Mouse (Mus musculus): ENCODE data around the gene Pkmyt1. TPM values are rescaled to one million over a fixed set of nuclear protein-coding genes. Genes with fewer than 3 reads are reported as not detected.

Gene Pkmyt1
- 39.6 and 40.3 TPM in 2 replicates for polyA plus RNA-seq (2014; fragmentation: Nextera tagmentation; extraction: Ambion mirVana)

DNA sequence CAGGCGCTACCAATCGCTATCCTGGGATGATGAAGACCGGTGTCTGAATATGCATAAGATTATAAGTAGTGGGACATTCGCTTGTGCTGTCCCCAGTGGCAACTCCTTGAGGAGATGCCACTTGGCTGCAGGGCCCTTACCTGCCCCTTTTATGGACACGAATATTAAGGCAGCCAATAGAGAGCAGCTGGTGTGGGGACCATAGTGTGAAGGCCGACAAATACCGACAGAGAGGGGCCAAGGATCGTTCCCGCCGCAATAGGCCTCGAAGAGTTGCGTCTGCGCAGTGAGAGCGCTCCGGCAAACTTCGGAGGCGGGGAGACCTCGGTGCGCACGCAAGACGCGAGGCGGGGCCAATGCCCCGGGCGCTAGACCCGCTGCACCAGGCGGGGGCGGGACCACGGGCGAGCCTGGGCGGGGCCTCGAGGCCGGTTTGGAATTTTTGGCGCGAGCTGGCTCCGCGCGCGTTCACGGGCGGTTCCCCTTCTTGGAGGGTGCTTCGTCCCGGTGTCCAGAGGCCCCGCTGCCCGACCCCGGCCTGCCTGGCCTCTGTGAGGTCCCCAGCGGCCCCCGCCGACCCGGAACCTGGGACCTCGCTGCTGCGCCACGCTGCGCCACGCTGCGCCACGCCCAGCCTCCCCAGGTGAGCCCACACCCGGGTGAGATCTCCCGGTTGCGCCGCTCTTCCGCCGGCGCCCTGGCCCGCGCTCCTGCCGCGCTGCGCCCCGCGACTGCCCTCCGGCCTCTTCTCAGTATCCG is at the start of gene Pkmyt1:
Pkmyt1 (plus strand) TSS at position 338 of the 759 bp plus-strand sequence.
- DNase-seq (ENCODE audit: low spot score) (peak; percentile 97), ATAC-seq (ENCODE audit: low read depth) (peak; percentile 93)
- Histone ChIP-seq H3K9me3 (ENCODE audit: control insufficient read depth, low read length) (no peaks in the 10 kb centered on the region), H3K27me3 (replicated peaks; ENCODE audit: control insufficient read depth, insufficient read depth, low read length) (no peaks in the 10 kb centered on the region), H3K4me1 (ENCODE audit: control insufficient read depth, insufficient read depth, low read length) (0 out of 2 replicates have a peak, but pooled peaks cover 9% of the 10 kb centered on the region), H3K9ac (ENCODE audit: low read depth, low read length) (peak within 1 kb of the TSS; percentile 84), H3K4me2 (ENCODE audit: low read depth, low read length) (peak within 1 kb of the TSS; percentile 78), H3K36me3 (ENCODE audit: control insufficient read depth, insufficient read depth, low read length) (no peaks in the 10 kb centered on the region), H3K27ac (replicated peaks; ENCODE audit: low read depth, low read length) (peak within 1 kb of the TSS; percentile 80), H3K4me3 (ENCODE audit: low read depth, low read length) (peak within 1 kb of the TSS; percentile 90)
- 2% methylated on average over 48 of the region's 73 CpGs for WGBS

DNA sequence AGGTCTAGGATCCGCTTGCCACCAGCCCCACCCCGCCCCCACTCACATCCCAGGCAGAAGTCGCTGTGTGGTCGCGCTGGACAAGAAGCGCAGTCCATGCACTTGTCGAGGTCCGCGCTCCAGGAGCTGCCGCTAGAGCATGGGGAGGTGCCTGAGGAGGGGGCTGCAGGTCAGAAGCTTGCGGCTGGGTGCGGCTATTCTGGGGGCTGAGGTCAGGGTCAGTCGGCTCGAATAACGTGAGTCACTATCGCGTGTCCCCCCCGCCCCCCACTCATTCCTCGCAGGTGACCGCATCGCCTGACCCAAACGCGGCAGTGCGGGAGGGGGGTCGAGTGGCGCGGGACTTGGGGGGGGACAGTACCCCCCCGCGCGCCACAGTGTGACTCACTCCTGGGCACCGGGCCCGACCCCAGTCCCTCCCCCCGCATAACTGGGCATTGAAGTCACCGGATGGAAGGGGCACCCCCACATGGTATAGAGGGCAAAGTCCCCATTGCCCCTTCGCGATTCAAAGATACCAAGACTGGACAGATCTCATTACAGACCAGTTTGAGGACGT is 49.6 kb upstream of the Pkmyt1 start:
- no peaks in the 10 kb centered on the region for H3K36me3 ChIP-seq (ENCODE audit: control insufficient read depth, insufficient read depth, low read length)
- H3K4me1 ChIP-seq (ENCODE audit: control insufficient read depth, insufficient read depth, low read length): peaks cover 30% of the 10 kb centered on the region
- WGBS: 0% methylated on average over 14 of the region's 37 CpGs
- DNase-seq (ENCODE audit: low spot score): no peak
- no peaks in the 10 kb centered on the region for H3K9me3 ChIP-seq (ENCODE audit: control insufficient read depth, low read length)
- H3K4me3 ChIP-seq (ENCODE audit: low read depth, low read length): peak overlapping the region; percentile 56
- H3K27ac ChIP-seq (replicated peaks; ENCODE audit: low read depth, low read length): no peak overlapping the region
- peaks cover 47% of the 10 kb centered on the region for H3K27me3 ChIP-seq (replicated peaks; ENCODE audit: control insufficient read depth, insufficient read depth, low read length)
- H3K9ac ChIP-seq (ENCODE audit: low read depth, low read length): peak overlapping the region; percentile 62
- ATAC-seq (ENCODE audit: low read depth): no peak
- H3K4me2 ChIP-seq (ENCODE audit: low read depth, low read length): peak overlapping the region; percentile 97

DNA sequence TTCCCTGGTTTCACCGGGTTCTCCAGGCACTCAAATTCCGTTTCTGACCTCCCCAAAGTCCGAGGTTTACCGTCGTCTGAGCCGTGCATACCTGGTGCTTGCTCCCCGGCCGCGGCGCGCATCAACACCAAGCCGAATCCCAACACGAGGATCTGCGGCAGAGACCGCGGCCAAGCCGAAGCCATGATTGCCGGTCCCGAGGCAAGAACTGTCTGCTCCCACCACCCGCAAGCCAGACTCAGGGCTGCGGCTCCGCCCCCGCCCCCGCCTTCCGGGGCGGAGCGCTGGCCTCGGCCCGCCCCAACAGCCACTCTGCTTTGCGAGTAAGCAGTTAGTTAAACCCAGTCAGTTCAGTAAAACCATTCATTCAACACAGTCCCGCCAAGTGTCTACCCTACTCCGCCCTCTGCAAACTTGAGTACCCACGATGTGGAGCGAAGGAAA is 48.9 kb upstream of the Pkmyt1 start, which contains the start of gene Tnfrsf12a:
Tnfrsf12a (minus strand) TSS at position 233 of the 444 bp plus-strand sequence.
- ATAC-seq (ENCODE audit: low read depth): peak; percentile 67
- peak within 1 kb of the TSS; percentile 97 for H3K4me2 ChIP-seq (ENCODE audit: low read depth, low read length)
- peak within 1 kb of the TSS; percentile 56 for H3K4me3 ChIP-seq (ENCODE audit: low read depth, low read length)
- H3K36me3 ChIP-seq (ENCODE audit: control insufficient read depth, insufficient read depth, low read length): no peaks in the 10 kb centered on the region
- WGBS: 2% methylated on average over 34 of the region's 34 CpGs
- H3K27me3 ChIP-seq (replicated peaks; ENCODE audit: control insufficient read depth, insufficient read depth, low read length): peaks cover 53% of the 10 kb centered on the region
- 0 out of 2 replicates have a peak within 1 kb of the TSS, but pooled peaks have one; percentile 46 for H3K27ac ChIP-seq (replicated peaks; ENCODE audit: low read depth, low read length)
- peak within 1 kb of the TSS; percentile 62 for H3K9ac ChIP-seq (ENCODE audit: low read depth, low read length)
- peaks cover 30% of the 10 kb centered on the region for H3K4me1 ChIP-seq (ENCODE audit: control insufficient read depth, insufficient read depth, low read length)
- no peaks in the 10 kb centered on the region for H3K9me3 ChIP-seq (ENCODE audit: control insufficient read depth, low read length)
- DNase-seq (ENCODE audit: low spot score): peak; percentile 91

DNA sequence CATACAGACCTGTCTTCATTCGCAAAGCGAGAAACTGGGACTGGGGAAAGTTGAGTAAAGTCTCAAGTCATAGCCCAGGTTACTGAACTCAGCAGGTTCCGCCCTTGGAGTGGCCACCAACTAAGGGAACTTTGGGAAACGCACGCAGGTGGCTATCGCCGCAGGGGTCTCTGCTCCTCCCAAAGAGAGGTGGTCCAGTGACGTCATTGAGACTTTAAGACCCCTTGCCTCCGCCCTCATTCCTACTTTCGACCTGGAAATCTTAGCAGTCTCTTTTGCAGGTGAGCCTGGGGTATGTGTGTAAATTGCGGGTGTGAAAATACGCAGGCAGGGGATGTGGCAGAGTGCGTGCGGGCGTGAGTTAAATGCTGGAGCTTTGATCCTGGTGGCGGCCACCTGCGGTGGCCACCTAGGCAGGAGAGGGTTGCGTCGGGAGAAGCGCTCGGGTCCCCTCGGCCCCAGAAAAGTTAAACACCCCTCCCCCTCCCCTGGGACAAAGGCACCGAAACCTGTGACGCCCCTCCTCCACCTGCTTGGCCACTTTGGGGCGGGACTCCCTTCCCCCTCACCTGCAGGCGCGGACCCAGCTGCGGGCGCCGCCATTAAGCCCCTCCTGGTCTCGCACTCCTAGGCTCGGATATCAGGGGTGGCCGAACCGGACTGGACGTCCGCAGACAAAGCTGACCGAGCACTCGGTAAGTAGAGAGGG is 46.9 kb upstream of the Pkmyt1 start, which contains the start of gene Cldn6:
Cldn6 (plus strand) TSS at position 123 of the 709 bp plus-strand sequence.
- 3% methylated on average over 29 of the region's 38 CpGs for WGBS
- no peaks in the 10 kb centered on the region for H3K9me3 ChIP-seq (ENCODE audit: control insufficient read depth, low read length)
- peak within 1 kb of the TSS; percentile 48 for H3K4me2 ChIP-seq (ENCODE audit: low read depth, low read length)
- peak within 1 kb of the TSS; percentile 45; the same call in 1 of the 2 replicates for H3K9ac ChIP-seq (ENCODE audit: low read depth, low read length)
- ATAC-seq (ENCODE audit: low read depth): no peak
- DNase-seq (ENCODE audit: low spot score): no peak
- H3K36me3 ChIP-seq (ENCODE audit: control insufficient read depth, insufficient read depth, low read length): no peaks in the 10 kb centered on the region
- H3K4me1 ChIP-seq (ENCODE audit: control insufficient read depth, insufficient read depth, low read length): peaks cover 37% of the 10 kb centered on the region
- H3K4me3 ChIP-seq (ENCODE audit: low read depth, low read length): peak within 1 kb of the TSS; percentile 32
- peak within 1 kb of the TSS; percentile 28; the same call in 1 of the 2 replicates for H3K27ac ChIP-seq (replicated peaks; ENCODE audit: low read depth, low read length)
- peaks cover 74% of the 10 kb centered on the region for H3K27me3 ChIP-seq (replicated peaks; ENCODE audit: control insufficient read depth, insufficient read depth, low read length)

DNA sequence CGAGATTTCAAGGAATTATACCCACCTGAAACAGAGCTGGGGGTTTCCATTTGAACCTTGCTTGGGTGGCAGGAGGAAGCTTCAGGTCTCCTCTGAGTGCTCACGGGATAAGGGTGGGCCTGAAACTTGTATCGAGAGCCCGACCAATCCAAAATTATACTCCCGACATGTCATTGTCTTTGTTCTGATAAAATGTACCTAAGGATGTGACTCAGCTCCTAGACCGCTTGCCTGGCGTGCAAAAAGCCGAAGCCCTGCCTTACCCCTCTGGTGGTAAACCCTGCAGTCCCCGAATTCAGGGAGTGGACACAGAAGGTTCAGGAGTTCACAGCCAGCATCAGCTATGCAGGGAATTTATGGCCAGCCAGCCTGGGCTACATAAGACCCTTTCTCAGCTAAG is 45.8 kb upstream of the Pkmyt1 start:
- H3K27me3 ChIP-seq (replicated peaks; ENCODE audit: control insufficient read depth, insufficient read depth, low read length): peaks cover 78% of the 10 kb centered on the region
- H3K36me3 ChIP-seq (ENCODE audit: control insufficient read depth, insufficient read depth, low read length): no peaks in the 10 kb centered on the region
- ATAC-seq (ENCODE audit: low read depth) (no peak), DNase-seq (ENCODE audit: low spot score) (no peak)
- WGBS: 72% methylated on average over 9 of the region's 9 CpGs
- peak overlapping the region; percentile 19; the same call in 1 of the 2 replicates for H3K9ac ChIP-seq (ENCODE audit: low read depth, low read length)
- no peaks in the 10 kb centered on the region for H3K9me3 ChIP-seq (ENCODE audit: control insufficient read depth, low read length)
- peaks cover 31% of the 10 kb centered on the region for H3K4me1 ChIP-seq (ENCODE audit: control insufficient read depth, insufficient read depth, low read length)
- peak overlapping the region; percentile 48 for H3K4me2 ChIP-seq (ENCODE audit: low read depth, low read length)
- no peak overlapping the region for H3K27ac ChIP-seq (replicated peaks; ENCODE audit: low read depth, low read length)
- peak overlapping the region; percentile 32 for H3K4me3 ChIP-seq (ENCODE audit: low read depth, low read length)

DNA sequence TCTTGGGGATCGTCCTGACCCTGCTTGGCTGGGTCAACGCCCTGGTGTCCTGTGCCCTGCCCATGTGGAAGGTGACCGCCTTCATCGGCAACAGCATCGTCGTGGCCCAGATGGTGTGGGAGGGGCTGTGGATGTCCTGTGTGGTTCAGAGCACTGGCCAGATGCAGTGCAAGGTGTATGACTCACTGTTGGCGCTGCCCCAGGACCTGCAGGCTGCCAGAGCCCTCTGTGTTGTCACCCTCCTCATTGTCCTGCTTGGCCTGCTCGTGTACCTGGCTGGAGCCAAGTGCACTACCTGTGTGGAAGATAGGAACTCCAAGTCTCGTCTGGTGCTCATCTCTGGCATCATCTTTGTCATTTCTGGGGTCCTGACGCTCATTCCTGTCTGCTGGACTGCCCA is 45.0 kb upstream of the Pkmyt1 start:
- no peak overlapping the region for H3K4me3 ChIP-seq (ENCODE audit: low read depth, low read length)
- no peak overlapping the region for H3K27ac ChIP-seq (replicated peaks; ENCODE audit: low read depth, low read length)
- no peaks in the 10 kb centered on the region for H3K9me3 ChIP-seq (ENCODE audit: control insufficient read depth, low read length)
- no peaks in the 10 kb centered on the region for H3K36me3 ChIP-seq (ENCODE audit: control insufficient read depth, insufficient read depth, low read length)
- DNase-seq (ENCODE audit: low spot score) (no peak), ATAC-seq (ENCODE audit: low read depth) (no peak)
- H3K4me1 ChIP-seq (ENCODE audit: control insufficient read depth, insufficient read depth, low read length): peaks cover 24% of the 10 kb centered on the region
- no peak overlapping the region for H3K9ac ChIP-seq (ENCODE audit: low read depth, low read length)
- peaks cover 76% of the 10 kb centered on the region for H3K27me3 ChIP-seq (replicated peaks; ENCODE audit: control insufficient read depth, insufficient read depth, low read length)
- 75% methylated on average over 10 of the region's 10 CpGs for WGBS
- H3K4me2 ChIP-seq (ENCODE audit: low read depth, low read length): peak overlapping the region; percentile 6; the same call in 1 of the 2 replicates

DNA sequence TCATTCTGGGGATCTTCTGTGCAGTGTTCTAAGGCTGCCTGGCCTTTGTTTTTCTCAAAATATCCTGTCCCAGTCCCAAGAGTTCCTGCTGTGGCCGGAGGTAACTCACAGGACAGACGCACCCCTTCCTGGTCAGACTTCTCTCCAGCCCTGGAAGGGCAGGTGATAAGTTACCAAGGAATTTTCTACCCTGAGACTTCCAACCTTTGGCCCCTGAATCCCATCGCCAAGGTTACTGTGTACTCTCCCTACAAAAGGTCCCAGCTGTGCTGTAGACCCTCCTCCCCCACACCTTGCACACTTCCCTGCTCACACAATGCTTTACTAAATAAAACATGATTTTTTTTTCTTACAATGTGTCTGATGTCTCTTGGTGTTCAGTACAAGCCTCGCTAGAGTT is 44.0 kb upstream of the Pkmyt1 start:
- no peaks in the 10 kb centered on the region for H3K36me3 ChIP-seq (ENCODE audit: control insufficient read depth, insufficient read depth, low read length)
- no peak overlapping the region for H3K27ac ChIP-seq (replicated peaks; ENCODE audit: low read depth, low read length)
- DNase-seq (ENCODE audit: low spot score): no peak
- H3K27me3 ChIP-seq (replicated peaks; ENCODE audit: control insufficient read depth, insufficient read depth, low read length): peaks cover 67% of the 10 kb centered on the region
- H3K9ac ChIP-seq (ENCODE audit: low read depth, low read length): no peak overlapping the region
- peak overlapping the region; percentile 26 for H3K4me3 ChIP-seq (ENCODE audit: low read depth, low read length)
- peak overlapping the region; percentile 33; the same call in 1 of the 2 replicates for H3K4me2 ChIP-seq (ENCODE audit: low read depth, low read length)
- no peak for ATAC-seq (ENCODE audit: low read depth)
- no peaks in the 10 kb centered on the region for H3K9me3 ChIP-seq (ENCODE audit: control insufficient read depth, low read length)
- WGBS: 68% methylated on average over 4 of the region's 4 CpGs
- H3K4me1 ChIP-seq (ENCODE audit: control insufficient read depth, insufficient read depth, low read length): peaks cover 19% of the 10 kb centered on the region

DNA sequence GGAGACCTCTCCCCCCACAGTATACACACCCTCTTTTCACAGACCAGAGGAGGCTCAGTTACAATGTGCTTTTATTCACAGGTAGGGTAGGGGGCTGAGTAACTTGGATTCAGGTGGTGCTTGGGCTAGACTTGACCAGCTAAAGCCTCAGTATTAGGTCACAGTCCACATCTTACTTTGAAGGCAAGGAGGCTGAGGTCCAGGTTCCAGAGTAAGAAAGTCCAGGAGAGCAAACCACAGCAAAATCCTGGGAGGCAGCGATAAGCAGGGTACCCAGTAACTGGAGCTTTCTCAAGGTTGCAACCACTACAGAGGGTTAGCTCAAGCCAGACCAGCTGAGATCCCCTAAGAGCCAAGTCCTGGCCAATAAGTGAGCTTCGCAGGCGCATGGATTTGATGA is 43.6 kb upstream of the Pkmyt1 start:
- ATAC-seq (ENCODE audit: low read depth) (no peak), DNase-seq (ENCODE audit: low spot score) (no peak)
- H3K4me1 ChIP-seq (ENCODE audit: control insufficient read depth, insufficient read depth, low read length): peaks cover 17% of the 10 kb centered on the region
- H3K4me3 ChIP-seq (ENCODE audit: low read depth, low read length): peak overlapping the region; percentile 26
- peaks cover 67% of the 10 kb centered on the region for H3K27me3 ChIP-seq (replicated peaks; ENCODE audit: control insufficient read depth, insufficient read depth, low read length)
- peak overlapping the region; percentile 53 for H3K9ac ChIP-seq (ENCODE audit: low read depth, low read length)
- WGBS: 76% methylated on average over 3 of the region's 3 CpGs
- H3K36me3 ChIP-seq (ENCODE audit: control insufficient read depth, insufficient read depth, low read length): no peaks in the 10 kb centered on the region
- H3K9me3 ChIP-seq (ENCODE audit: control insufficient read depth, low read length): no peaks in the 10 kb centered on the region
- H3K27ac ChIP-seq (replicated peaks; ENCODE audit: low read depth, low read length): no peak overlapping the region
- peak overlapping the region; percentile 33 for H3K4me2 ChIP-seq (ENCODE audit: low read depth, low read length)
